Mouse (Mus musculus): ENCODE results near the gene Rapsn. TPM values are rescaled to one million over a fixed set of nuclear protein-coding genes. Genes with fewer than 3 reads are reported as not detected.
A peak's percentile ranks its signal among the peaks of the same experiment; 100 is the strongest.
"Not testable (repeated sequence)": the region's sequence is repeated elsewhere in the genome, so short reads cannot be mapped to it uniquely, and the experiment has no call there.

Gene Rapsn
- total RNA-seq (2021) = under 1 TPM in 1 of 2 experiments, not detected in 1; 0.59 TPM

- DNase-seq (ENCODE audit: extremely low spot score in 1 of 2, low spot score in 1 of 2) = no peak
Measured at GRCm38 (mm10) chr2:91035385-91035784, at the start of gene Rapsn. Gene Rapsn, plus strand, starts transcription at chr2:91035620.

DNA sequence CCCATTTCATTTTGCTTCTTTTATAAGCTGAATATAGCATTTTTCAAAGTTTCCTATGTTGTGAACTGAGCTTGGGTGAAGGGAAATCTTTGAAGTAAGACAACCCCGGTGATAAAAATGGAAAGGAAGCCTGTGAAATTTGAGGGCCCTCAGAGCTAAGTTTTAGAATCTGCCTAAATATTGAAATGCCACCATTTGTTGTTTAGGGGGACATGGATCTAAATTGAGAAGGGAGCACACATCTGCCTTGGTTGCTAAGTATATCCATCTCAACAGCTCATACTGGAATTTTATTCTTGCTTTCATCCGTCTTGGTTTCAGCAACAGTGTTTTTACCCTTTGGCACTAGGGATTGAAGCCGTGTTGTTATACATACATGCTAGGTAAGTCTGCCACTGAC is 49.4 kb upstream of the Rapsn start:
- no peak for DNase-seq (ENCODE audit: extremely low spot score in 1 of 2, low spot score in 1 of 2)

DNA sequence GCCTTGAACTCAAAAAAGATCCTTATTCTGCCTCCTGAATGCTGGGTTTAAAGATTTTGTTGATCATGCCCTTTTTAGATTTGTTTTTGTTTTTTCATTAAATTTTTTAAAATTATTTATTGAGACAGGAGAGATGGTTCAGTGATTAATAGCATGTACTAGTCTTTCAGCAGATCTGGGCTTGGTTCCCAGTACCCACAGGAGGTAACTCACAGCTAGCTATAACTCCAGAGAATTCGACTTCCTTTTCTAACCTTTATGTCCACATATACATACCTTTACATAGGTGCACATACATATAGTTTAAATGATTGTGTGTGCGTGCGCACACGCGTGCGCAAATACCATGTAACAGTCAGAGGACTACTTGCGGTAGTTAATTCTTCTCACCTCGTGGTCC is 26.9 kb upstream of the Rapsn start:
- no peak for DNase-seq (ENCODE audit: extremely low spot score in 1 of 2, low spot score in 1 of 2)

GRCm38 (mm10) chr2:91013881-91014280 is 21.5 kb upstream of the Rapsn start:
- DNase-seq (ENCODE audit: extremely low spot score in 1 of 2, low spot score in 1 of 2) = no peak

DNA sequence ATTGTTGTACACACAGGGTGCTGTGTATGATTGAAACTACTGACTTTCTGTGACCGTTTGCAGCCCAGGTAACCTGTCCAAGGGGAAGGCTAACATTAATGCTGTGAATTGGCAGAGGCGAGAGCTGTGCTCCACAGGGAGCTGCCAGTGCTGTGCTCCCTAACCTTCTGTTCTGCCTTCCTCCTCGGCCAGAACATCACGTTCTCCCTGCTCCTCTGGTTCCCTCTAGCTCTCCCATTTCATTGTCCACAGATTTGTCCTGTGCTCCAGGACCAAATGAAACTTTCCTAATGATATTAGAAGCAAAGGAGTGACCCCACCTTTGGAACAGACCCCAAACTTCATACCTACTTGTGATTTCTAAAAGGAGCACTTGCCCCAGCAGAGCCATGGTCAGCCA is 20.0 kb upstream of the Rapsn start:
- DNase-seq (ENCODE audit: extremely low spot score in 1 of 2, low spot score in 1 of 2) = no peak

GRCm38 (mm10) chr2:91018061-91018788 is 17.2 kb upstream of the Rapsn start:
- peak in 1 of 2 experiments; percentile 48 for DNase-seq (ENCODE audit: extremely low spot score in 1 of 2, low spot score in 1 of 2)

DNA sequence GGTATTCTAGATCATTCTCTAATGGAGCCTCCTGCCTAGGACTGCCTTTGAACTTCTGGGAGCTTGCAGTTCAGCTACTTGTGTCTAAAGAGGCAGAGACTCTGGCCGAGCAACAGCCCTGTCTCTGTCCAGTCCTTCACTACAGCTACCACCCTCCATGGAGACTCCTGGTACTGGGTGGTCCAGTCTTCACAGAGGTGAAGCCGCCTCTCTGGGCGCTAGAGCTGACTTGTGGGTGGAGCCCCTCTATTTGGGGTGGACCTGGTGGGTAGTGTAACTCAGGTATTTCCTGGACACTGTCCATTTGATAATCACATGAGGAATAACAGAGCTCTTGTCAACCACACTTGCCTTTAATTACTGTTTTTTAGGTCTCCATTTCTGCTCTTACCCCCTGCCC is 15.5 kb upstream of the Rapsn start:
- no peak for DNase-seq (ENCODE audit: extremely low spot score in 1 of 2, low spot score in 1 of 2)

DNA sequence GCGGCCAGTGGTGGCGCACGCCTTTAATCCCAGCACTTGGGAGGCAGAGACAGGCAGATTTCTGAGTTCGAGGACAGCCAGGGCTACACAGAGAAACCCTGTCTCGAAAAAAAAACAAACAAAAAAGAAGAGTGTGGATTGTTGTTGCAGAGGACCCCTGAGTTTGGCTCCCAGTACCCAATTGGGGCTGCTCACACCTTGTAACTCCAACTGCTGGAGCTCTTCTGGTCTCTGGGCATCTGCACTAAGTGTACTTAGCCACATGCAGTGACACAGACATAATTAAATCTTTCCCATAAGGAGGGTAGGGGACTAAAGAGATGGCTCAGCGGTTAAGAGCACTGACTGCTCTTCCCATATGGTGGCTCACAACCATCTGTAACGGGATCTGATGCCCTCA is 13.2 kb upstream of the Rapsn start:
- DNase-seq (ENCODE audit: extremely low spot score in 1 of 2, low spot score in 1 of 2) = not testable (repeated sequence)

- DNase-seq (ENCODE audit: extremely low spot score in 1 of 2, low spot score in 1 of 2) = no peak
Measured at GRCm38 (mm10) chr2:91023131-91023530, 12.3 kb upstream of the Rapsn start.

DNA sequence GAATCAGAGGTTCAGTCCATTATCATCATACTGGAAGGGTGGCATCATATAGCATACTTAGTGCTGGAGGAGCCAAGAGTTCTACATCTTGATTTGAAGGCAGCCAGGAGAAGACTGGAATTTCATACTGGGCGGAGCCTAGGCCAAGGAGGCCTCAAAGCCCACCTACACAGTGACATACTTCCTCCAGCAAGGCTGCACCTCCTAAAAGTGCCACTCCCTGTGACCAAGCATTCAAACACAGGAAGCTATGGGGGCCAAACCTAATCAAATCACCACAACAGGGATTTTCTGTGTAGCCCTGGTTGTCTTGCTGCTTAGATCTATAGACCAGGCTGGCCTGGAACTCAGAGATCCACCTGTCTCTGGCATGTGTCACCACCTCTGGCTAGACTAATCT is 11.5 kb upstream of the Rapsn start:
- no peak for DNase-seq (ENCODE audit: extremely low spot score in 1 of 2, low spot score in 1 of 2)

- no peak for DNase-seq (ENCODE audit: extremely low spot score in 1 of 2, low spot score in 1 of 2)
Measured at GRCm38 (mm10) chr2:91025081-91025516, 10.3 kb upstream of the Rapsn start.

DNA sequence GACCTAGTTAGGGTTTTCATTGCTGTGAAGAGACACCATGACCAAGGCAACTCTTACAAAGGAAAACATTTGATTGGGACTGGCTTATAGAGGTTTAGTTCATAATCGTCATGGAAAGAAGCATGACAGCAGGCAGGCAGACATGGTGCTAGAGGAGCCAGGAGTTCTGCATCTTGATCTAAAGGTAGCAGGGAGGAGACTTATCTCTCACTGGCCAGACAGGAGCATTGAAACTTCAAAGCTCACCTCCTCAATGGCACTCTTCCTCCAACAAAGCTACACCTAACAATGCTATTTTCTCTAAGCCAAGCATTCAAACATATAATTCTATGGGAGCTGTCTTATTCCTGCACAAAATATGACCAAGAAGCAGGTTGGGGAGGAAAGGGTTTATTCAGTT is 8.9 kb upstream of the Rapsn start:
- DNase-seq (ENCODE audit: extremely low spot score in 1 of 2, low spot score in 1 of 2) = no peak

GRCm38 (mm10) chr2:91027391-91028214 is 7.8 kb upstream of the Rapsn start:
- no peak for DNase-seq (ENCODE audit: extremely low spot score in 1 of 2, low spot score in 1 of 2)

- DNase-seq (ENCODE audit: extremely low spot score in 1 of 2, low spot score in 1 of 2) = no peak
Measured at GRCm38 (mm10) chr2:91031216-91031615, 4.2 kb upstream of the Rapsn start.

DNA sequence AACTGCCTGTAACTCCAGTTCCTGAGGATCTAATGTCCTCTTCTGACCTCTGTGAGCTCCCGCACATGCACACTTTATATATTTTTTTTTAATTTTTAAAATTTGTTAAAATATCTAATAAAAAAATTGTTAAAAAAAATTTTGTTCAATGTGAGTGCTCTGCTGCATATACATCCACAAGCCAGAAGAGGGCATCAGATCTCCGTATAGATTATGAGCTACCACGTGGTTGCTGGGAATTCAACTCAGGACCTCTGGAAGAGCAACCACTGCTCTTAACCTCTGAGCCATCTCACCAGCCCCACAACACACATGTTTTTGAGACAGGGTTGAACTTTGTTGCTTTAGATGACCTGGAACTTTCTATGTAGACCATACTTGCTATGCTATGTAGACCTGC is 2.4 kb upstream of the Rapsn start:
- no peak for DNase-seq (ENCODE audit: extremely low spot score in 1 of 2, low spot score in 1 of 2)

DNA sequence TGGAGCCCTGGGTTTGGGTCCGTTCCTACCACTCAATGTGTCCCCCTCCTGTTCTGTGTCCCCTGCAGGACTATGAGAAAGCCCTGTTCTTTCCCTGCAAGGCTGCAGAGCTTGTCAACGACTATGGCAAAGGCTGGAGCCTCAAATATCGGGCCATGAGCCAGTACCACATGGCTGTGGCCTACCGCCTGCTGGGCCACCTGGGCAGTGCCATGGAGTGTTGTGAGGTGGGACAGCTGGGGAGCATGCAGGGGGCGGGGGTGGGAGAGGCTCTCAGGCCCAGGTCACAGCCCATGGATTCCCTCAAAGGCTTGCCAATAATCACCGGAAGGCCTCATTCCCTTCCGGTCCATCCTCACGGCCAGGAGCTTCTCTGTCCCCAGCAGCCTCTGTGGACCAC is 6.4 kb downstream of the Rapsn start:
- no peak for DNase-seq (ENCODE audit: extremely low spot score in 1 of 2, low spot score in 1 of 2)

- DNase-seq (ENCODE audit: extremely low spot score in 1 of 2, low spot score in 1 of 2) = no peak
Measured at GRCm38 (mm10) chr2:91042651-91043398, 7.4 kb downstream of the Rapsn start.

GRCm38 (mm10) chr2:91044727-91045126 is 9.3 kb downstream of the Rapsn start:
- no peak for DNase-seq (ENCODE audit: extremely low spot score in 1 of 2, low spot score in 1 of 2)

DNA sequence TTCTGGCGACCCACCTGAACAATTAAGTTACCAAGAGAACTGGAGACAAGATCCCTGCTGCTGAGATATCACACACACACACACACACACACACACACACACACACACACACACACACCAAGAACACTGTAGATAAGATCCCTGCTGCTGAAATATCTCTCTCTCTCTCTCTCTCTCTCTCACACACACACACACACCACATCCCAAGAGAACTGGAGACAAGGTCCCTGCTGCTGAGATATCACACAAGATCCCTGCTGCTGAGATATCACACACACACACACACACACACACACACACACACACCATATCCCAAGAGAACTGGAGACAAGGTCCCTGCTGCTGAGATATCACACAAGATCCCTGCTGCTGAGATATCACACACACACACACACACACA is 10.4 kb downstream of the Rapsn start:
- not testable (repeated sequence) for DNase-seq (ENCODE audit: extremely low spot score in 1 of 2, low spot score in 1 of 2)

GRCm38 (mm10) chr2:91047359-91047758 is 11.9 kb downstream of the Rapsn start:
- no peak for DNase-seq (ENCODE audit: extremely low spot score in 1 of 2, low spot score in 1 of 2)

DNA sequence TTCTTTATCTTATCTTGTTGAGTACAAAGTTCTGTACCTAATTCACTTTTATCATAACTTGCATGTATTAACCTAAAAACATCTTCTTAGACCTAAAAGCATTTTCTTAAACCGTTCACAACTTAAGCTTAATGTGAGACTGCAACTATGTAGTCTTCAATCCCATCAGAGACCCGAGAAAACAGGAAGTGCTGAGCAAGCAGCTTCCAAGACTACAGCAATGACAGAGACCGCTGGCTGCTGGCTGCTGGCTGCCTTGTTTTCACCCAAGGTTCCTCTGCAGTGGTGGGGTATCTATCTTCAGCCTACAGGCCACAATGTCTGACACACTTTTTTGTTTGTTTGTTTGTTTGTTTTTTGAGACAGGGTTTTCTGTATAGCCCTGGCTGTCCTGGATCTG is 16.5 kb downstream of the Rapsn start:
- no peak for DNase-seq (ENCODE audit: extremely low spot score in 1 of 2, low spot score in 1 of 2)
